Mouse (Mus musculus) layer of hippocampus, adult 11-12 months (tissue): ENCODE measurements around the gene Xaf1.

Source experiments
- DNase-seq: peaks from one replicate; pipeline ENCODE4 v3.0.0; 2022; ENCODE audit warnings: low spot score

The Xaf1 gene

GRCm38 (mm10) chr11:72301334-72301733 is at the start of gene Xaf1:
Gene Xaf1 (plus strand): TSS chr11:72301629.
- DNase-seq, result peak; percentile 33

- DNase-seq, result no peak
These were observed 45.8 kb upstream of the Xaf1 start for GRCm38 (mm10) chr11:72255629-72256028.

GRCm38 (mm10) chr11:72256441-72256840 is 45.0 kb upstream of the Xaf1 start:
- DNase-seq, result no peak

GRCm38 (mm10) chr11:72265483-72265882 is 35.9 kb upstream of the Xaf1 start:
- DNase-seq, result peak; percentile 41

GRCm38 (mm10) chr11:72266207-72266959 is 35.0 kb upstream of the Xaf1 start:
- DNase-seq, result peak; percentile 61

- no peak for DNase-seq
These were observed 34.4 kb upstream of the Xaf1 start, which contains the start of gene Slc13a5 for GRCm38 (mm10) chr11:72266960-72267560. Gene Slc13a5 (minus strand): TSS chr11:72267222.

GRCm38 (mm10) chr11:72271761-72272160 is 29.7 kb upstream of the Xaf1 start:
- no peak for DNase-seq

GRCm38 (mm10) chr11:72273341-72273740 is 28.1 kb upstream of the Xaf1 start:
- DNase-seq, result no peak

GRCm38 (mm10) chr11:72281143-72281851 is 20.1 kb upstream of the Xaf1 start:
- DNase-seq, result no peak

GRCm38 (mm10) chr11:72281852-72282400 is 19.5 kb upstream of the Xaf1 start:
- DNase-seq, result no peak

- no peak for DNase-seq
These were observed 17.8 kb upstream of the Xaf1 start for GRCm38 (mm10) chr11:72283486-72284224.

GRCm38 (mm10) chr11:72284532-72285182 is 16.8 kb upstream of the Xaf1 start:
- DNase-seq, result no peak

GRCm38 (mm10) chr11:72285971-72286480 is 15.4 kb upstream of the Xaf1 start:
- DNase-seq, result no peak

GRCm38 (mm10) chr11:72286651-72287050 is 14.8 kb upstream of the Xaf1 start:
- no peak for DNase-seq

GRCm38 (mm10) chr11:72287126-72287525 is 14.3 kb upstream of the Xaf1 start:
- no peak for DNase-seq

- no peak for DNase-seq
These were observed 13.9 kb upstream of the Xaf1 start for GRCm38 (mm10) chr11:72287543-72287942.

- DNase-seq, result no peak
These were observed 8.3 kb upstream of the Xaf1 start for GRCm38 (mm10) chr11:72293116-72293515.

GRCm38 (mm10) chr11:72302230-72302629 is 801 bp downstream of the Xaf1 start:
- DNase-seq, result peak; percentile 87

GRCm38 (mm10) chr11:72307461-72307860 is 6.0 kb downstream of the Xaf1 start:
- DNase-seq, result peak; percentile 29

GRCm38 (mm10) chr11:72308982-72309381 is 7.6 kb downstream of the Xaf1 start:
- DNase-seq, result no peak

- DNase-seq, result no peak
These were observed 9.1 kb downstream of the Xaf1 start for GRCm38 (mm10) chr11:72310491-72310890.
